In the genomic region with DNA sequence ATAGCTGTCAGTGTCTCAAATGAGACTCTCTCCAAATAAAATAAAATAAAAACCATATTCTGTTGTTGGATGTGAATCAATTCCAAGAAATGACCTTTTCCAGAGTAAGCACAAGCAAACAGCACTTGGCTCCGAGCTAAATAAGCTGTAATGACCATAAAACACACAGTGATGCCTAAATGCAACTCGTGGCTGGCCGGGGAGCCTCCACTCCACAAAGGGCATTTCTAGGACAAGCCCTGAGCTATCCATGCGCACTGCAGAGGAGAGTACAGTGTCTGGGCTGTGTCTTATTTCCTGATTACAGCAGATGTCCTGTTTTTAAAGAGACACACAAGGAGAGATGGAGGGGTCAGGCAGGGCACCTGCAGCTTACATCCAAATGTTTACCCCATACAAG, we compare ENCODE assay signal across 12 mouse cellular contexts. TPM values are rescaled to one million over a fixed set of nuclear protein-coding genes. Genes with fewer than 3 reads are reported as not detected.
DNase-seq lines count a peak whose midpoint lies in the region; ATAC-seq and TF ChIP-seq lines count a peak whose summit lies in the region.
"Had no signal": no experiment of that assay in that cellular context is flagged by ENCODE, and none has a peak within 500 bp of the region (broad histone marks: within the 10 kb centered on the region; RNA-seq: fewer than 3 reads in every experiment).

No protein-coding gene starts in this region.

- no peak overlapping the region for H3K9ac ChIP-seq in kidney, postnatal 0 days (ENCODE audit: low read depth, low read length)
- H3K9ac ChIP-seq in kidney, embryonic 16.5 days (replicated peaks; ENCODE audit: low read length): no peak overlapping the region
- peak overlapping the region; percentile 44; the same call in 1 of the 2 replicates for H3K9ac ChIP-seq in CH12.LX (ENCODE audit: insufficient read depth, low read depth)
- no peak overlapping the region for H3K9ac ChIP-seq in intestine, embryonic 15.5 days

- intact Hi-C loops in heart, postnatal 36 days (cut with DNase I): no loop called here

- H3K9me3 ChIP-seq in kidney, postnatal 0 days (replicated peaks; ENCODE audit: low read length): no peaks in the 10 kb centered on the region
- no peaks in the 10 kb centered on the region for H3K9me3 ChIP-seq in kidney, embryonic 16.5 days (ENCODE audit: low read length)
- no peaks in the 10 kb centered on the region for H3K9me3 ChIP-seq in CH12.LX (replicated peaks; ENCODE audit: low read length)
- H3K9me3 ChIP-seq in intestine, embryonic 15.5 days: no peaks in the 10 kb centered on the region

- peak; percentile 56 for DNase-seq in heart, adult 11 months
- no peak for DNase-seq in heart, postnatal 36 days
- peak; percentile 14 for DNase-seq in kidney, postnatal 0 days (ENCODE audit: low spot score)
- no peak for DNase-seq in CH12.LX (ENCODE audit: extremely low read depth)
- DNase-seq in ovary, postnatal 36 days (ENCODE audit: low spot score): no peak
- DNase-seq: cerebellum, adult 9-11 months; right cerebral cortex, postnatal 25 days had no signal

- TF ChIP-seq CTCF in kidney, postnatal 0 days (IDR thresholded peaks at IDR 0.05; ENCODE audit: low read depth): no peak
- TF ChIP-seq CTCF in CH12.LX (conservative IDR thresholded peaks at IDR 0.05 in 1 of 2, IDR thresholded peaks at IDR 0.05 in 1 of 2; ENCODE audit: low read depth in 2 of 2, low read length in 2 of 2): no peak

- no peaks in the 10 kb centered on the region for H3K27me3 ChIP-seq in kidney, postnatal 0 days (ENCODE audit: insufficient read depth, low read length)
- no peaks in the 10 kb centered on the region for H3K27me3 ChIP-seq in kidney, embryonic 16.5 days (ENCODE audit: insufficient read depth, low read length)
- no peaks in the 10 kb centered on the region for H3K27me3 ChIP-seq in CH12.LX (replicated peaks)
- H3K27me3 ChIP-seq in intestine, embryonic 15.5 days (replicated peaks): no peaks in the 10 kb centered on the region

- dilution Hi-C loops in CH12.LX (cut with MboI; ENCODE audit: extremely low pct_ligation_motif_present, extremely low pct_unique_long_range_greater_than_20kb, low sequenced_read_pairs): no loop called here

- in situ Hi-C loops in CH12.LX (cut with MboI; ENCODE audit: low pct_ligation_motif_present, low pct_unique_long_range_greater_than_20kb, low sequenced_read_pairs): loop anchor here (25.0 kb wide), 1 partner anchor 268 kb away; the partner anchor contains the start of gene Tsc22d2

- no peak overlapping the region for H3K4me3 ChIP-seq in kidney, postnatal 0 days (replicated peaks; ENCODE audit: low read depth, low read length)
- no peak overlapping the region for H3K4me3 ChIP-seq in kidney, embryonic 16.5 days (ENCODE audit: low read length)
- H3K4me3 ChIP-seq in CH12.LX (replicated peaks in 1 of 3; ENCODE audit: low read depth in 2 of 3, low read length in 2 of 3, poor library complexity in 1 of 3): peak overlapping the region in 1 of 3 experiments; percentile 11
- H3K4me3 ChIP-seq in intestine, embryonic 15.5 days (replicated peaks): no peak overlapping the region

- no peak for TF ChIP-seq POLR2A in CH12.LX (IDR thresholded peaks at IDR 0.05; ENCODE audit: low read depth, low read length)

- H3K27ac ChIP-seq in kidney, postnatal 0 days: peak overlapping the region; percentile 44; the same call in 1 of the 2 replicates
- no peak overlapping the region for H3K27ac ChIP-seq in kidney, embryonic 16.5 days (ENCODE audit: low read length)
- peak overlapping the region; percentile 51 for H3K27ac ChIP-seq in CH12.LX (ENCODE audit: insufficient read depth, low read depth)
- no peak overlapping the region for H3K27ac ChIP-seq in intestine, embryonic 15.5 days
- H3K27ac ChIP-seq: macrophage had no signal

- 26% methylated on average over 4 of the region's 4 CpGs for WGBS in kidney, postnatal 0 days
- WGBS in kidney, embryonic 16.5 days: 23% methylated on average over 4 of the region's 4 CpGs
- WGBS in intestine, embryonic 15.5 days: 14% methylated on average over 4 of the region's 4 CpGs

- no peak for TF ChIP-seq RAD21 in CH12.LX (IDR thresholded peaks at IDR 0.05; ENCODE audit: low read depth, low read length)

- no peak overlapping the region for H3K4me2 ChIP-seq in kidney, postnatal 0 days (ENCODE audit: low read length)
- H3K4me2 ChIP-seq in kidney, embryonic 16.5 days (replicated peaks; ENCODE audit: low read depth, low read length): no peak overlapping the region
- H3K4me2 ChIP-seq in CH12.LX (ENCODE audit: insufficient read depth, low read depth, poor library complexity, severe bottlenecking): peak overlapping the region; percentile 76
- no peak overlapping the region for H3K4me2 ChIP-seq in intestine, embryonic 15.5 days (replicated peaks)

- no peak for ATAC-seq in kidney, postnatal 0 days (replicated peaks; ENCODE audit: low FRiP score, low read depth)
- ATAC-seq in kidney, embryonic 16.5 days (ENCODE audit: low FRiP score, low TSS enrichment): no peak
- ATAC-seq in intestine, embryonic 15.5 days: peak; percentile 28; the same call in 1 of the 2 replicates
- ATAC-seq in megakaryocyte, adult 5-6 weeks (ENCODE audit: poor library complexity, severe bottlenecking): no peak

- peaks cover 5% of the 10 kb centered on the region for H3K4me1 ChIP-seq in kidney, postnatal 0 days (replicated peaks; ENCODE audit: insufficient read depth, low read length)
- H3K4me1 ChIP-seq in kidney, embryonic 16.5 days (ENCODE audit: insufficient read depth, low read length): peaks cover 43% of the 10 kb centered on the region
- H3K4me1 ChIP-seq in CH12.LX (ENCODE audit: control insufficient read depth in 1 of 2, insufficient read depth in 2 of 2): peaks cover 30 to 93% of the 10 kb centered on the region in 2 experiments
- peaks cover 37% of the 10 kb centered on the region for H3K4me1 ChIP-seq in intestine, embryonic 15.5 days (replicated peaks)

- peaks cover 96% of the 10 kb centered on the region for H3K79me2 ChIP-seq in CH12.LX (replicated peaks; ENCODE audit: control insufficient read depth, extremely low read depth, insufficient read depth, poor library complexity, severe bottlenecking)

- no peak for TF ChIP-seq EP300 in CH12.LX (IDR thresholded peaks at IDR 0.05; ENCODE audit: low read length)

- H3K36me3 ChIP-seq in kidney, postnatal 0 days (ENCODE audit: insufficient read depth, low read length): 0 out of 2 replicates have a peak, but pooled peaks cover 1% of the 10 kb centered on the region
- peaks cover 6% of the 10 kb centered on the region; the same call in 1 of the 2 replicates for H3K36me3 ChIP-seq in kidney, embryonic 16.5 days (ENCODE audit: insufficient read depth, low read length)
- peaks cover 70 to 89% of the 10 kb centered on the region in 2 experiments for H3K36me3 ChIP-seq in CH12.LX (replicated peaks in 1 of 2; ENCODE audit: control insufficient read depth in 1 of 2, insufficient read depth in 1 of 2, low read length in 1 of 2)
- no peaks in the 10 kb centered on the region for H3K36me3 ChIP-seq in intestine, embryonic 15.5 days

TF ChIP-seq in CH12.LX, 34 proteins besides CTCF, POLR2A, EP300 and RAD21:
- TF ChIP-seq BHLHE40 (IDR thresholded peaks at IDR 0.05; ENCODE audit: low read depth, low read length): no peak
- TF ChIP-seq MAZ (IDR thresholded peaks at IDR 0.05; ENCODE audit: low read depth, low read length): no peak
- no peak for TF ChIP-seq NELFE (IDR thresholded peaks at IDR 0.05; ENCODE audit: low read depth, low read length)
- TF ChIP-seq TBP (conservative IDR thresholded peaks at IDR 0.05; ENCODE audit: low read depth, low read length): no peak
- no peak for TF ChIP-seq POLR2AphosphoS2 (IDR thresholded peaks at IDR 0.05; ENCODE audit: low read depth, low read length)
- no peak for TF ChIP-seq MYC (IDR thresholded peaks at IDR 0.05; ENCODE audit: low read depth, low read length)
- TF ChIP-seq ZNF384 (IDR thresholded peaks at IDR 0.05; ENCODE audit: low read depth, low read length): no peak
- no peak for TF ChIP-seq RCOR1 (conservative IDR thresholded peaks at IDR 0.05; ENCODE audit: low read depth, low read length)
- TF ChIP-seq IRF4 (IDR thresholded peaks at IDR 0.05; ENCODE audit: low read depth, low read length): no peak
- no peak for TF ChIP-seq JUND (conservative IDR thresholded peaks at IDR 0.05; ENCODE audit: low read depth, low read length)
- TF ChIP-seq MEF2A (IDR thresholded peaks at IDR 0.05; ENCODE audit: borderline replicate concordance, low read depth, low read length): no peak
- TF ChIP-seq MAFK (IDR thresholded peaks at IDR 0.05; ENCODE audit: insufficient replicate concordance, low read length): no peak
- TF ChIP-seq SMC3 (IDR thresholded peaks at IDR 0.05; ENCODE audit: low read depth, low read length): no peak
- TF ChIP-seq TCF12 (IDR thresholded peaks at IDR 0.05; ENCODE audit: low read depth, low read length): no peak
- no peak for TF ChIP-seq PAX5 (IDR thresholded peaks at IDR 0.05; ENCODE audit: low read length)

RNA-seq across cellular contexts. Expression of gene Siah2, which starts 12.2 kb away (rescaled TPM):
- 10 to 100 TPM in 1 of 2 experiments, 1 to 10 TPM in 1; 7.5 to 12.5 TPM for total RNA-seq in heart, postnatal 36 days (2021)
- polyA plus RNA-seq in kidney, postnatal 0 days (2015; fragmentation: Nextera tagmentation; extraction: Ambion mirVana): 5.5 TPM in 2 replicates
- polyA plus RNA-seq in kidney, embryonic 16.5 days (2015; fragmentation: Nextera tagmentation; extraction: Ambion mirVana): 3.7 and 3.9 TPM in 2 replicates
- total RNA-seq in CH12.LX (2012; rRNA removed) (125 and 140 TPM in 2 replicates), CH12.LX (2014; rRNA removed) (119 and 142 TPM in 2 replicates)
- polyA plus RNA-seq in CH12.LX (2012; ENCODE audit: insufficient read length, low read depth): 99.0 and 104 TPM in 2 replicates
- polyA plus RNA-seq in intestine, embryonic 15.5 days (2015; fragmentation: Nextera tagmentation; extraction: Ambion mirVana): 4.7 and 5.7 TPM in 2 replicates
- total RNA-seq in megakaryocyte, adult 5-6 weeks (2015): 30.1 and 33.6 TPM in 2 replicates
- total RNA-seq in megakaryocyte, adult 5-6 weeks (2017): 20.1 and 24.1 TPM in 2 replicates

RNA-seq across cellular contexts. Expression of gene Erich6, which starts 43.0 kb away (rescaled TPM):
- not detected for total RNA-seq in heart, postnatal 36 days (2021)
- polyA plus RNA-seq in kidney, postnatal 0 days (2015; fragmentation: Nextera tagmentation; extraction: Ambion mirVana): not detected in 2 replicates
- polyA plus RNA-seq in kidney, embryonic 16.5 days (2015; fragmentation: Nextera tagmentation; extraction: Ambion mirVana): not detected in 2 replicates
- total RNA-seq in CH12.LX (2012; rRNA removed): not detected in 2 replicates
- total RNA-seq in CH12.LX (2014; rRNA removed): not detected in 2 replicates
- 0.11 TPM in 1 of 2 replicates, not detected in the other for polyA plus RNA-seq in CH12.LX (2012; ENCODE audit: insufficient read length, low read depth)
- polyA plus RNA-seq in intestine, embryonic 15.5 days (2015; fragmentation: Nextera tagmentation; extraction: Ambion mirVana): not detected in 2 replicates
- total RNA-seq in megakaryocyte, adult 5-6 weeks (2015): not detected in 2 replicates
- not detected in 2 replicates for total RNA-seq in megakaryocyte, adult 5-6 weeks (2017)
- total RNA-seq: adrenal gland, postnatal 4 days had no signal
- polyA plus RNA-seq: macrophage had no signal

Comparison
In these comparisons a context has a peak if more than half of its experiments do, and no peak if none do; other contexts are left out.
1. DNase-seq: peak in heart, adult 11 months (single experiment) and kidney, postnatal 0 days (single experiment); none in heart, postnatal 36 days (0 of 2), CH12.LX (single experiment) and ovary, postnatal 36 days (single experiment).
2. H3K27ac ChIP-seq: peak in kidney, postnatal 0 days (single experiment) and CH12.LX (single experiment); none in kidney, embryonic 16.5 days (single experiment) and intestine, embryonic 15.5 days (single experiment).
3. RNA of gene Siah2, which starts 12.2 kb away (polyA plus RNA-seq): 99.0 to 104 TPM in CH12.LX; 5.5 TPM in kidney, postnatal 0 days, 4.7 to 5.7 TPM in intestine, embryonic 15.5 days and 3.7 to 3.9 TPM in kidney, embryonic 16.5 days; every median in the first group is over 10 times any median in the second.